Mouse (Mus musculus): Measurements from ENCODE around the gene Vps37c.

Gene Vps37c

DNA sequence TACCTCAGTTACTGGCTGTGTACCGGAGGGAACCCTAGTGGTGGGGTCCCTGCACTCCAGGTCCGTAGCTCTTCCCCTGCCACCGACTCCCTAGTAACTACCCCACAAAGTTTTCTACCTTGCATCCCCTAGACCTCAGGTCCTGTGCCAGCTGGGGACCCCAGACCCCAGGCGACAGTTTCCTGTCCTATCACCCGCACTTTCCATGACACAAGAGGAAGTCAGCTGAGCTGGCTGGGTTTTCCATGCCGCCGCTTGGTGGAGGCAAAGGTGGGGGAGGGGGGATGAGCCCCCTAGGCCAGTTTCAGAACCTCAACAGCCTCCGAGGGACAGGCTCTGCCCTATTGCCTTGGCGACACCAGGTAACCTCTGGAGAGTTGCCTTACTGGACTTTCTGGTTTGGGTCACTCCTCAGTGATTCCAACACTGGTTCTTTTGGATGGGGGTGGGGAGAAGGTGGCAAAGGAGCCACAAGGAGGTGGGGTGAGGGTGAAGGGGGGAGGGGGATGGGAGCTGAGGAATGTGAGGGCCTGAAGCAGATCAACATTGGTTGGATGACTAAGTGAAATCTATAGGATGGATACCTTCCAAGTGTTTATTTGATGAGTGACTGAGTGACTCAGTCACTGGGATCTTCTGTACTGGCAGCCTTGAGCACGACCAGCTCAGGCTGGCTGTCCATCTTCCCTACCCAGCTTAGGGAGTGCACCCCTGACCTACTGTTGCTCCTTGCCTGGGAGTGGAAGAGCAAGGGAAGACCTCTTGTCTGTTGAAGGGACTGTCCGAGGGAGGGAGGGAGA, 52.3 kb downstream of the Vps37c start:
- DNase-seq (ENCODE audit: low read depth, low spot score): no peak

- DNase-seq (ENCODE audit: low read depth, low spot score): no peak
Measured at GRCm38 (mm10) chr19:10742145-10742544, 53.6 kb downstream of the Vps37c start.

DNA sequence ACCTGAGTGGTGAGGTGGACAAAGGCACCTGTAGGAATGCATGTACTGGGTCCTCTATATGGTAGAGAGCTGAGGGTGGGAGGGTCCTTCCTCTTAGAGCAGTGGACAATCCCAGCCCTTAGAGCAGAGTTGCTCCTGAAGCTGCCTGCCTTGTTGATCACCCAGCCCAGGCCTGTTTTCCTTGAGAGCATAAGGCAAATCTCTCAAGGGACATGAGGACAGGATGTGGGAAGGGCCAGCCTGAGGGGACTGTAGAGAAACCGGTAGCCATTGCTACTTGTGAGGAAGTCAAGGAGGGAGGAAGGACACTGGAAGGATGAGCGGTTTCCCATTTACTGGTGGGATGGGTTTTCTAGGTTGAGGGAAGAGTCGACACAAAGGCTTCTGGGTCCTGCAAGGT, 54.0 kb downstream of the Vps37c start:
- DNase-seq (ENCODE audit: low read depth, low spot score): no peak

DNA sequence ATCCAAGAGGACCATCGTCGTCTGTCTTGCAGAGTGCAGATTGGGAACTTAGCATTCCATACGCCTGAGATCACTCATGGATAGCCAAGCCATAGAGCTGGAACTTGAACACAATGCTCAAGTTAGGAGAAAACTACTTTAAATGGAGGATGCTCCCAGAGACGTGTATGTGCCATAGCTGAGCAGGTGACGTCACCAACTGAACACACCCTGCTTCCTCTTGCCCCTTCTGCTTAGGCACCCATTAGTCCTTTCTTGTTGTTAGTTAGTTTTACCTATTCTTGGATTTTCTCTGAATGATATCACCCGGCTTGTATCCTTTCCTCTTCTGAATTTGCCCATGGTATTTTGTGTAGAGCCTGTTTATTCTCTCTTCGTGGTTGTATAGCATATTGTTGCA, 58.6 kb downstream of the Vps37c start:
- DNase-seq (ENCODE audit: low read depth, low spot score): no peak

- no peak for DNase-seq (ENCODE audit: low read depth, low spot score)
Measured at GRCm38 (mm10) chr19:10747718-10748117, 59.2 kb downstream of the Vps37c start.

- no peak for DNase-seq (ENCODE audit: low read depth, low spot score)
Measured at GRCm38 (mm10) chr19:10748401-10749102, 60.0 kb downstream of the Vps37c start.

GRCm38 (mm10) chr19:10749295-10749694, 60.8 kb downstream of the Vps37c start:
- no peak for DNase-seq (ENCODE audit: low read depth, low spot score)

GRCm38 (mm10) chr19:10750161-10750560, 61.6 kb downstream of the Vps37c start:
- no peak for DNase-seq (ENCODE audit: low read depth, low spot score)

DNA sequence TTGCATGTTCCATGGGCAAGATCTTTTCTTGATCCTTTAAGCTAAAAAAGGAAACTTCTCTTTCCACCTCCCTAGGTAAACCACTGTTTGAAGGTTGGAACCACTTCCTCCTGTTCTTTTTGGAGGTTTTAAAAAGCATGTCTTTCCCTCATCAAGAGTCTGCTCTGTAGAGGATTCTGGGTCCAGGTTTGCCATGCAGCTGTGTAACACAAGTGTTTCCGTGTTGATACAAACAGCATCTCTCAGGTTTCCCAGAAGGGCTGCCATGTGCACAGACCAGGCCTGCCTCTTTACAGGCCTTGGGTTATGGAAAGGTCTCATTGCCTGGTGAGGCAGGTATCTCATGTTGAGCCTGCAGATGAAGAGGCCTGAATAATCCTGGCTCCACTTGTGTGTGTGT, 63.1 kb downstream of the Vps37c start:
- DNase-seq (ENCODE audit: low read depth, low spot score): no peak

GRCm38 (mm10) chr19:10752106-10752505, 63.6 kb downstream of the Vps37c start:
- no peak for DNase-seq (ENCODE audit: low read depth, low spot score)

DNA sequence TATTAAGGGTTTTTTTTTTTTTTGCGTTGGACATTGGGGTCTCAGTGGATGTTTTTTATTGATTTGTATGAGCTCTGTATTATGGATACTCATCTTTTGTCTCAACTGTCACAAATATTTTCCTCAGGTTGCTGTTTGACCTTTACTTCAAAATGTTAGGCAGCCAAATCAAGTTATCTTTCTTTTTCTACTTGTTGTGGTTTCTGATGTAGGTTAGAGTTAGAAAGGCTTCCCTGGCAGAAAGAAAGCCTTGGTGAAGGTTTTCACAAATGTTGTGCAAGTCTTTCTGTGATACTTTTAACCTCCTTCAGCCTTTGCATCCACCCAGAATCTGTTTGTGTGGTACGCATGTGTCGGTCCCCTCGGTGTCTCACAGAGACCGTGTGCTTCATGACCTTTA, 64.1 kb downstream of the Vps37c start:
- no peak for DNase-seq (ENCODE audit: low read depth, low spot score)

DNA sequence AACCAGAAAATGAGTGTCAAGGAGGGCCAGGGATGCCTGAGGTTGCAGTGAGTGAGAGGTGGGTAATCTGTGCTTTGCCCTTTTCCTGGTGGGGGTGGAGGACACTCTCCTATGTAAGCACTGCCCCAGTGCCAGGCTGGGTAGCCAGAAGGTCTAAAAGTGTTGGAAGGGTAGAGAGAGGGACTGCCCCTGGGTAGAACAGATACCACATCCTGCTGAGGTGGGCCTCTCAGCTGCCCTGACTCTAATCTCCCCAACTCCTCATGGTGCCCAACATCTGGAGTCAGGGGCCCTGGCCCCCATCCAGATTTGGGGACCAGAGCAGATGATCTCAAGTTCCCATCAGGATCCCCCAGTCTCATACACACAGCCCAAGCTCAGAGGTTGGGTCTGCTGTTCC, 68.6 kb downstream of the Vps37c start:
- DNase-seq (ENCODE audit: low read depth, low spot score): no peak

DNA sequence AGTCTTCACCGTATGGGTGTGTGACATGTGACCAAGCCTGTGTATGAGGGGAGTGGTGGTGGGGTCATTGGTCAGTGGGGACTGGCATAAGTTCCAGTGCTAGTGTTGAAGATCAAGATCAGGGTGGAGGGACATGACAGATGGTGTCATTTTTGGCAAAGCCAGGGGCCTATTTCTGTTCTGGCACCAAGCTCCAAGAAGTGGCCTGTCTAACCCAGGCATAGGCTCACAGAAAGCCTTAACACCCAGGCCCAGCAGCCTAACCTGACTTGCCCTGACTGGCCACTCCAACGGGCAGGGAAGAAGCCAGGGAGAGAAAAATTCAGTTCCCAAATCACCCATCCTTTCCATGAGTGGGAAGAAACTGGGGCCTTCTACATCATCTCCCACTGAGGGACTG, 69.0 kb downstream of the Vps37c start:
- DNase-seq (ENCODE audit: low read depth, low spot score): no peak

DNA sequence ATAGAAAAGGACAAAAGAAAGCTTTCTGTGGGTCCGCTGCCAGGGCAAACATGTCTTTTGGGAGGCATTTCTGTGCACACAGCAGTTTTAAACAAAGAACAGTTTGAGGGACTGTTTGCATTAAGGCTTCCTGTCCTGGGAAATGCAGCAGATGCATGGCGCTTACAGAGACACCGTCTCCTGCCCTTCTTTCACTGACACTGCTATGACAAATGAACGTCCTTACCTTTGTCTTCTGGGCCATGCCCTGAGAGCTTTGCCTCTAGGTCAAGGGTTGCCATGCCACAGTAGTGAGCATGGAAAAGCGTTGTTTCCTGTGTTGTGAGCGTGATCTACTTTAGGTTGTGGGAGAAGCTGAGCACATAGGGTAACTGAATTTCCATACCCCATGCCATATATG, 70.2 kb downstream of the Vps37c start:
- no peak for DNase-seq (ENCODE audit: low read depth, low spot score)

- no peak for DNase-seq (ENCODE audit: low read depth, low spot score)
Measured at GRCm38 (mm10) chr19:10759525-10759924, 71.0 kb downstream of the Vps37c start.

DNA sequence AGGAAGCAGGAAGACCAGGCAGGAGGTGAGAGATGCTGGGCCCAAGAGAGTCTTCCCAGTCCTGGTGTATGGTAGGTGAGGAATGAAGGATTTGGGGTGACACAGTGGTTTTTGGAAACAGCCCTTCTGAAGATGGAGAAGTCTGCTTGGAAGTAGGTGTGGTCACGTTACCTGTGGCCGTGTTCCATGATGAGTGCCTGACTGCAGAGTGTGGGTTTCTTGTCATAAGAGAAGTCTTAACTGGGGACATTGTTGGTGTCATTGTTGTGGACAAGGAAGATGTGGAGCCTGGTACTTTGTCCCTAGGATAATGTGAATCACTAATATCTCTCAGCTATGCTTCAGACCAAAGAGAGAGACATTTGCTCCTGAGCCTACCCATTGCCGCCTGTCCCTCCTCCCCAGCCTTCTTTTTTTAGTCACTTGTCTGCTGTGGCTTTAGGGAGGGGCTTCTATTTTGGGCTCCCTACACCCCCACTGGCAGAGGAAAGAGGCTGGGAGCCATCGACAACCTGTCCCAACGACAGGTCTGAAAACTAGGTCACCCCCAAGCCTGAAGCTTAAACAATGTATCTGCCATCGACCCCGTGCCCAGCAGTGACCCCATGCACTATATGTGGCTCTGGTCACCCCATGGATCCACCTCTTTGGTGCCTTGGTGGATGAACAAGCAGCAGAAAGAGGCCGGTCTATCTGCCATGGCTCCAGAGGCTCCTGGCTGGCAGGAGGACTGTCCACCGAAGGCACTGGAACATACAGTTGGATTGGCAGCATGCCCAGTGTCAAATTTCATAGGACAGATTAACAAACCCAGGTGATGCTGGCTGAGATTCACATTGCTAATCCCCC, 71.7 kb downstream of the Vps37c start:
- no peak for DNase-seq (ENCODE audit: low read depth, low spot score)

DNA sequence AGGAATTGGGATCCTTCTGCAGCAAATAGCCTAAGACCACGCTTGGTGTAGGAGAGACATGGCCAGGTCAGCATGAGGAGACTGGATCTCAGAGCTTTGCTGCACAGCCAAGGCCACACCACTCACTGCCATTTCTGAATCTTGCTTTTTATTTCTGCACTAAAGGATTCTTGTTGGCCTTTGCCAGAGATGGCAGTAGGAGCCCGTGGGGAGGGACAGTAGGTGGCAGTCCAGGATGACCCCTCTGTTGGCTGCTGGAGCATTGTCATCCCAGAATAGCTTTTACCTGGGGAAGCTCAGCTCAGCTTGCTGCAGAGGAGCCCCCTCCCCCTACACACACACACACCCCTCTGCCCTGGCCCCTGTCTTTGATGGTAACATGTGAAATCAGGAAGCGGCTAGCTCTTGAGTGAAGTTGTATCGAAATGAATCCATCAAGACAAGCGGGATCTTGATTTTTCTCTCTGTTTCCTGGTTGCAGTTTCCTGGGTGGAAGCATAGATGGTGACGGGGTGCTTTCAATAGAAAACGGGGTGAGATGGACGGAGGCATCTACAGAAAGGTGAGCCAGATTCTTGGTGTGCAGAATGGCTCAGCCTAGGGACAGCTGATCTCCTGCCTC, 73.4 kb downstream of the Vps37c start:
- DNase-seq (ENCODE audit: low read depth, low spot score): no peak

GRCm38 (mm10) chr19:10762468-10762867, 73.9 kb downstream of the Vps37c start:
- DNase-seq (ENCODE audit: low read depth, low spot score): no peak

DNA sequence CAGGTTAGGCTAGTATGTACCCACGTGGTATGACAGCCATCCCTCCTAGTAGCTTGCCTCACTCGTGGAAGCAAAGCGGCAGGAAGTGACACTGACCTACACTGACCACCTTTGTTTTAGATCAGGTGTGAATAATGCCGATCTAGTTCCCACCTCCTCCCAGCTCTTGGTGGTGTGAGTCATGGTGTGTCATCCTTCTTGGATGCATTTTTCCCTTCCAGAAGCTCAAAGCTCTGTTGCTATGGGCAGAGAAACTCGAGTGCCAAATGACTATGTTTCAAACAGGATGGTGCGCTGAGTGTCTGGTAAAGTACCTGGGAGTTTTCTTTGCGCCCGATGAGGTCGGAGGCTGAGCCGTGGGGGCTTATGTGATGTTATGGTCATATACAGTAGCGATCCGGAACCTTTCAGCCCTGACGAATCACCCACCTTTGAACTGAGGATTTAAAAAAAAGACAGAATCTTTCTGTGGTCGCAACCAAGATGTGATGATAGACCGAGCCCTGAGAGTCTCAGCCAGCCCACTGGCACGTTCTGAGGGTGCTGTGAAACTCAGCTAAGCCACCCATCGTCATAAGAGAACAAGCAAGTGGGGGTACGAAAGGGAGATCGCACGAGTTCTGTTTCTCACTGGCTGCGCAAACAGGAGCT, 75.0 kb downstream of the Vps37c start:
- DNase-seq (ENCODE audit: low read depth, low spot score): no peak
